Comparison of ENCODE assay signal across 25 mouse cellular contexts in the genomic region with DNA sequence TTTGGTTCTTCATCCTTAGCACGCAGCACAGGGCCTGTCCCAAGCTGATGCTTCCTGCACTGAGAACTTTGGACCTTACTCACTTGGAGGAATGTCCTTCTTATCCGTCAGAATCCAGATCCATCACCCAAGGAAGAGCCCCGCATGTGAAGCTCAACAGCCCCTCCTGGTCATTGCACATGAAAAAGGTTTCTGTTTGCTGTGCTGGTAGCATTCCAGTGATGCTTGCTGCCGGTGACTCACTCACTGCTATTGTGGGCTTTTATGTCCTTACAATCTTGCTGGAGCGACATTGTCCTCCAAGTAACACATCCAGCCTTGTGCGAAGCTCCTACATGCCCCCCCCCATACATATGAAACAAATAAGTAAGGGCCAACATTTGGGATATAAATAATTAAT. TPM values are rescaled to one million over a fixed set of nuclear protein-coding genes. Genes with fewer than 3 reads are reported as not detected.
DNase-seq lines count a peak whose midpoint lies in the region; ATAC-seq and TF ChIP-seq lines count a peak whose summit lies in the region.
"Had no signal": no experiment of that assay in that cellular context is flagged by ENCODE, and none has a peak within 500 bp of the region (broad histone marks: within the 10 kb centered on the region; RNA-seq: fewer than 3 reads in every experiment).

No protein-coding gene starts in this region.

- H3K27ac ChIP-seq in forebrain, embryonic 11.5 days (ENCODE audit: low read depth, low read length), result no peak overlapping the region
- H3K27ac ChIP-seq in forebrain, embryonic 13.5 days, result no peak overlapping the region
- H3K27ac ChIP-seq: embryonic facial prominence, embryonic 10.5 days; embryonic facial prominence, embryonic 12.5 days; forebrain, embryonic 12.5 days; forebrain, embryonic 15.5 days had no signal

- no peaks in the 10 kb centered on the region for H3K4me1 ChIP-seq in forebrain, embryonic 11.5 days (replicated peaks; ENCODE audit: control insufficient read depth, insufficient read depth, low read length)
- H3K4me1 ChIP-seq in forebrain, embryonic 13.5 days, result no peaks in the 10 kb centered on the region
- H3K4me1 ChIP-seq: embryonic facial prominence, embryonic 10.5 days; embryonic facial prominence, embryonic 12.5 days; forebrain, embryonic 12.5 days; forebrain, embryonic 15.5 days had no signal

- 86% methylated on average over 6 of the region's 6 CpGs for WGBS in forebrain, embryonic 11.5 days
- 83% methylated on average over 6 of the region's 6 CpGs for WGBS in forebrain, embryonic 13.5 days

- H3K4me2 ChIP-seq in forebrain, embryonic 11.5 days (ENCODE audit: low read depth, low read length, severe bottlenecking), result no peak overlapping the region
- no peak overlapping the region for H3K4me2 ChIP-seq in forebrain, embryonic 13.5 days
- H3K4me2 ChIP-seq: embryonic facial prominence, embryonic 12.5 days; forebrain, embryonic 12.5 days; forebrain, embryonic 15.5 days had no signal

- POLR2A ChIA-PET in Patski (lab: Charles Lee), result no interaction called here

- H3K9me3 ChIP-seq in forebrain, embryonic 11.5 days (ENCODE audit: control insufficient read depth, low read length), result no peaks in the 10 kb centered on the region
- H3K9me3 ChIP-seq in forebrain, embryonic 13.5 days (replicated peaks), result no peaks in the 10 kb centered on the region
- H3K9me3 ChIP-seq: embryonic facial prominence, embryonic 10.5 days; embryonic facial prominence, embryonic 12.5 days; forebrain, embryonic 12.5 days; forebrain, embryonic 15.5 days had no signal

- no peak for ATAC-seq in forebrain, embryonic 11.5 days (replicated peaks; ENCODE audit: low FRiP score)
- no peak for ATAC-seq in forebrain, embryonic 13.5 days
- ATAC-seq in Patski, result no peak
- ATAC-seq: CD4-positive, CD25-positive, alpha-beta regulatory T cell, adult 4 months; forebrain, embryonic 15.5 days; forebrain, postnatal 0 days had no signal

- CTCF ChIA-PET in Patski (lab: Charles Lee), result no interaction called here

- no peak overlapping the region for H3K4me3 ChIP-seq in forebrain, embryonic 11.5 days (ENCODE audit: low read depth, low read length)
- H3K4me3 ChIP-seq in forebrain, embryonic 13.5 days, result no peak overlapping the region
- H3K4me3 ChIP-seq: embryonic facial prominence, embryonic 10.5 days; embryonic facial prominence, embryonic 12.5 days; forebrain, embryonic 12.5 days; forebrain, embryonic 15.5 days had no signal

- in situ Hi-C loops in Patski (cut with MboI; ENCODE audit: low pct_unique_long_range_greater_than_20kb), result no loop called here

- no peak overlapping the region for H3K9ac ChIP-seq in forebrain, embryonic 11.5 days (ENCODE audit: low read length)
- H3K9ac ChIP-seq in forebrain, embryonic 13.5 days, result no peak overlapping the region
- H3K9ac ChIP-seq: embryonic facial prominence, embryonic 12.5 days; forebrain, embryonic 12.5 days; forebrain, embryonic 15.5 days; forebrain, postnatal 0 days had no signal

- peak; percentile 16 for TF ChIP-seq CTCF in Patski (IDR thresholded peaks at IDR 0.05)

- peak; percentile 41 for DNase-seq in forebrain, embryonic 11.5 days (ENCODE audit: low spot score)
- DNase-seq in Muller cell, postnatal 12 days (ENCODE audit: inconsistent ontology term), result peak; percentile 82
- DNase-seq in Patski (ENCODE audit: low read depth, low spot score), result no peak
- DNase-seq in left cerebral cortex, adult 11 months (ENCODE audit: low spot score), result no peak
- DNase-seq in cerebellum, adult 11-12 months, result no peak
- DNase-seq: adrenal gland, adult 2 months; adrenal gland, postnatal 10 days; adrenal gland, postnatal 25 days; B cell, adult 2 months; cerebellum, adult 11 months; cerebellum, adult 2 months; cerebellum, adult 9-10 months; cerebellum, postnatal 10 days; cerebellum, postnatal 25 days; forebrain, postnatal 0 days had no signal

- H3K36me3 ChIP-seq in forebrain, embryonic 11.5 days (ENCODE audit: control insufficient read depth, insufficient read depth, low read length), result no peaks in the 10 kb centered on the region
- H3K36me3 ChIP-seq in forebrain, embryonic 13.5 days (ENCODE audit: poor library complexity, severe bottlenecking), result no peaks in the 10 kb centered on the region
- H3K36me3 ChIP-seq: embryonic facial prominence, embryonic 10.5 days; embryonic facial prominence, embryonic 12.5 days; forebrain, embryonic 12.5 days; forebrain, embryonic 15.5 days; G1E had no signal

- no peaks in the 10 kb centered on the region for H3K27me3 ChIP-seq in forebrain, embryonic 11.5 days (ENCODE audit: control insufficient read depth, insufficient read depth, low read length)
- no peaks in the 10 kb centered on the region for H3K27me3 ChIP-seq in forebrain, embryonic 13.5 days
- H3K27me3 ChIP-seq in Patski, result no peaks in the 10 kb centered on the region
- H3K27me3 ChIP-seq: CH12.LX; embryonic facial prominence, embryonic 12.5 days; forebrain, embryonic 12.5 days; forebrain, embryonic 15.5 days had no signal

RNA-seq across cellular contexts. Expression of gene Fetub, which starts 5.2 kb away (rescaled TPM):
- not detected in 2 replicates for polyA plus RNA-seq in forebrain, embryonic 11.5 days (2014; fragmentation: Nextera tagmentation; extraction: Ambion mirVana)
- not detected in 2 replicates for polyA plus RNA-seq in forebrain, embryonic 13.5 days (2015; fragmentation: Nextera tagmentation; extraction: Ambion mirVana)
- polyA plus RNA-seq in Patski (2021), result 0.21 TPM
- polyA plus RNA-seq: CD4-positive, CD25-positive, alpha-beta regulatory T cell, adult 4 months; cerebellum, adult 2 months; embryonic facial prominence, embryonic 10.5 days; embryonic facial prominence, embryonic 12.5 days; forebrain, embryonic 12.5 days; forebrain, embryonic 15.5 days had no signal

RNA-seq across cellular contexts. Expression of gene Ahsg, which starts 21.8 kb away (rescaled TPM):
- polyA plus RNA-seq in forebrain, embryonic 11.5 days (2014; fragmentation: Nextera tagmentation; extraction: Ambion mirVana), result not detected in 2 replicates
- polyA plus RNA-seq in forebrain, embryonic 13.5 days (2015; fragmentation: Nextera tagmentation; extraction: Ambion mirVana), result 1.5 TPM in 1 of 2 replicates, not detected in the other
- not detected for polyA plus RNA-seq in Patski (2021)
- polyA plus RNA-seq: CD4-positive, CD25-positive, alpha-beta regulatory T cell, adult 4 months; cerebellum, adult 2 months; cortical plate, adult 2 months; embryonic facial prominence, embryonic 10.5 days; embryonic facial prominence, embryonic 12.5 days; embryonic facial prominence, embryonic 14.5 days; forebrain, embryonic 12.5 days; forebrain, embryonic 15.5 days; forebrain, postnatal 0 days had no signal

RNA-seq across cellular contexts. Expression of gene Hrg, which starts 38.0 kb away (rescaled TPM):
- 0.32 TPM in 1 of 2 replicates, not detected in the other for polyA plus RNA-seq in forebrain, embryonic 11.5 days (2014; fragmentation: Nextera tagmentation; extraction: Ambion mirVana)
- 0.10 and 0.15 TPM in 2 replicates for polyA plus RNA-seq in forebrain, embryonic 13.5 days (2015; fragmentation: Nextera tagmentation; extraction: Ambion mirVana)
- not detected for polyA plus RNA-seq in Patski (2021)
- polyA plus RNA-seq: CD4-positive, CD25-positive, alpha-beta regulatory T cell, adult 4 months; cerebellum, adult 2 months; cortical plate, adult 2 months; embryonic facial prominence, embryonic 12.5 days; embryonic facial prominence, embryonic 14.5 days; forebrain, embryonic 12.5 days; forebrain, embryonic 15.5 days; forebrain, postnatal 0 days; G1E had no signal

RNA-seq across cellular contexts. Expression of gene Dnajb11, which starts 55.2 kb away (rescaled TPM):
- 95.6 and 97.3 TPM in 2 replicates for polyA plus RNA-seq in forebrain, embryonic 11.5 days (2014; fragmentation: Nextera tagmentation; extraction: Ambion mirVana)
- polyA plus RNA-seq in forebrain, embryonic 13.5 days (2015; fragmentation: Nextera tagmentation; extraction: Ambion mirVana), result 82.1 and 83.9 TPM in 2 replicates
- 140 TPM for polyA plus RNA-seq in Patski (2021)

RNA-seq across cellular contexts. Expression of gene Tbccd1, which starts 55.4 kb away (rescaled TPM):
- polyA plus RNA-seq in forebrain, embryonic 11.5 days (2014; fragmentation: Nextera tagmentation; extraction: Ambion mirVana), result 35.0 and 37.0 TPM in 2 replicates
- 26.5 and 28.6 TPM in 2 replicates for polyA plus RNA-seq in forebrain, embryonic 13.5 days (2015; fragmentation: Nextera tagmentation; extraction: Ambion mirVana)
- polyA plus RNA-seq in Patski (2021), result 24.7 TPM

Comparison
In these comparisons a context has a peak if more than half of its experiments do, and no peak if none do; other contexts are left out.
1. DNase-seq: peak in forebrain, embryonic 11.5 days (single experiment) and Muller cell, postnatal 12 days (single experiment); none in Patski (single experiment), left cerebral cortex, adult 11 months (single experiment) and cerebellum, adult 11-12 months (single experiment).